Comparison of ENCODE assay signal across 19 mouse cellular contexts in the genomic region with DNA sequence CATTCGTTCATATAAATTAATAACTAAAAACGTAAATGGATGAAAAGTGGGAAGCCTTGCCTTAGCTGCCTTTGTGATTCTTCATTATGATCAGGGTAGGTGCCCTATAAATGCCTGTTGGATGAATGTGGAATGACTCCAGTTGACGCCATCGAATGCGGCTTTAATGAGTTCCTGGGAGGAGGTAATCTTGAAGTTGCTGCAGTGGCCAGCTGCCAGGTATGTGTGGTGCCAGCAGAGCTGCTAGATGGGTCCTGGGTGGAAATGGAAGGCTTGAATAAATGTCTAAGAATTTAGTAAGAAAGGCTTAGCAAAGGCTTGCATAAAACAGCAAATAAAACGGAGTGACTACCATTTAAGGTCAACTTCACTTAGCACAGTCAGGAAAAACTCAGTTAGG. TPM values are rescaled to one million over a fixed set of nuclear protein-coding genes. Genes with fewer than 3 reads are reported as not detected.
A peak's percentile ranks its signal among the peaks of the same experiment; 100 is the strongest.
DNase-seq lines count a peak whose midpoint lies in the region.
"Had no signal": no experiment of that assay in that cellular context is flagged by ENCODE, and none has a peak within 500 bp of the region (broad histone marks: within the 10 kb centered on the region; RNA-seq: fewer than 3 reads in every experiment).

No protein-coding gene starts in this region.

- intact Hi-C loops in gastrocnemius, postnatal 36 days (cut with DNase I) = no loop called here

- DNase-seq in gastrocnemius, postnatal 10 days = peak; percentile 13
- DNase-seq in gastrocnemius, postnatal 36 days = no peak
- DNase-seq in right cerebral cortex, postnatal 10 days (ENCODE audit: low spot score in 2 of 2) = peak; percentile 34 to 37
- DNase-seq in right cerebral cortex, postnatal 36 days (ENCODE audit: low spot score in 2 of 2) = no peak
- DNase-seq in gonadal fat pad, adult 2 months (ENCODE audit: low read depth) = peak; percentile 58
- DNase-seq in lung, postnatal 25 days (ENCODE audit: low spot score) = peak; percentile 31
- DNase-seq in neural tube, embryonic 10.5 days (ENCODE audit: extremely low spot score, low spot score) = no peak
- DNase-seq in frontal cortex, postnatal 14 days (ENCODE audit: low spot score in 2 of 2) = no peak
- DNase-seq: cerebellum, postnatal 25 days; liver, postnatal 0 days; retina, postnatal 1 day; thymus, postnatal 36 days had no signal

RNA-seq across cellular contexts. Expression of a gene that starts 18.5 kb away (rescaled TPM):
- total RNA-seq in gastrocnemius, postnatal 10 days (2021) = under 1 TPM in 1 of 2 experiments, not detected in 1; 0.14 TPM
- not detected for total RNA-seq in gastrocnemius, postnatal 36 days (2021)
- polyA plus RNA-seq in gonadal fat pad, adult 2 months (2012; rRNA removed) = not detected in 2 replicates
- total RNA-seq: layer of hippocampus, adult 18-20 months had no signal
- polyA plus RNA-seq: CD4-positive, CD25-positive, alpha-beta regulatory T cell, adult 4 months; embryonic facial prominence, embryonic 14.5 days; heart, embryonic 11.5 days; hindbrain, embryonic 15.5 days; liver, postnatal 0 days; midbrain, embryonic 12.5 days; neural tube, embryonic 12.5 days had no signal

RNA-seq across cellular contexts. Expression of a gene that starts 37.7 kb away (rescaled TPM):
- 1 to 10 TPM; 5.0 to 5.9 TPM for total RNA-seq in gastrocnemius, postnatal 10 days (2021)
- 1 to 10 TPM; 1.5 to 1.7 TPM for total RNA-seq in gastrocnemius, postnatal 36 days (2021)
- 4.2 and 4.6 TPM in 2 replicates for polyA plus RNA-seq in gonadal fat pad, adult 2 months (2012; rRNA removed)

Comparison
In these comparisons a context has a peak if more than half of its experiments do, and no peak if none do; other contexts are left out.
1. DNase-seq: peak in gastrocnemius, postnatal 10 days (single experiment), right cerebral cortex, postnatal 10 days (2 of 2), gonadal fat pad, adult 2 months (single experiment) and lung, postnatal 25 days (single experiment); none in gastrocnemius, postnatal 36 days (0 of 2), right cerebral cortex, postnatal 36 days (0 of 2), neural tube, embryonic 10.5 days (single experiment) and frontal cortex, postnatal 14 days (0 of 2).